Mouse (Mus musculus): ENCODE data around the gene Ppp4r4. TPM values are rescaled to one million over a fixed set of nuclear protein-coding genes. Genes with fewer than 3 reads are reported as not detected.
"Not testable (repeated sequence)": the region's sequence is repeated elsewhere in the genome, so short reads cannot be mapped to it uniquely, and the experiment has no call there.

The Ppp4r4 gene
- polyA plus RNA-seq (2015; fragmentation: Nextera tagmentation; extraction: Ambion mirVana), result 0.89 and 1.1 TPM in 2 replicates

GRCm38 (mm10) chr12:103532020-103532648 lies at the start of gene Ppp4r4:
Gene Ppp4r4, plus strand, starts transcription at chr12:103532283.
- H3K9ac ChIP-seq, result peak within 1 kb of the TSS; percentile 75
- peaks cover 16% of the 10 kb centered on the region for H3K27me3 ChIP-seq
- no peaks in the 10 kb centered on the region for H3K36me3 ChIP-seq
- peak; percentile 97 for ATAC-seq (ENCODE audit: low FRiP score, low read depth)
- H3K4me2 ChIP-seq (replicated peaks), result peak within 1 kb of the TSS; percentile 98
- H3K27ac ChIP-seq, result no peak within 1 kb of the TSS
- H3K4me1 ChIP-seq, result peaks cover 8% of the 10 kb centered on the region; the same call in 1 of the 2 replicates
- peak within 1 kb of the TSS; percentile 69 for H3K4me3 ChIP-seq
- under 1% methylated on average over 57 of the region's 74 CpGs for WGBS
- no peaks in the 10 kb centered on the region for H3K9me3 ChIP-seq

DNA sequence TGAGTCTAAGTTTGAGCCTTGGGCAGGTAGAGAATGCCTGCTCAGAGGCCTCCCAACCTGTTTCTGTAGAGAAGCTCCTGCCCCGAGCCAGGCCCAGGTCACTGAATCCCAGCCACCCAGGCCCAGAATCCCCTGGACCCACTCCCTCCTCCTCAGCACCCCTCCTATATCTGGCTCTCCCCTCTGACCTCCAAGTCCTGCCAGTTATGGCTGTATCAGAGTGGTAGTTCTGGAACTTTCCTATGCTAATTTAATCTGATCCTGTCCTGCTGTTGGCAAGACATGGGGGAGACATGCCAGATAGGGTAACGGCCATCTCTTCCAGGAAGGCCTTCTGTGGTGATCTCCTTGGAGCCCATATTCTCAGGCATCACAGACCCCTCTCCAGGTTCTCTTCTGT lies 49.3 kb upstream of the Ppp4r4 start:
- Histone ChIP-seq H3K4me1 (no peaks in the 10 kb centered on the region), H3K9me3 (no peaks in the 10 kb centered on the region), H3K27ac (no peak overlapping the region), H3K27me3 (no peaks in the 10 kb centered on the region), H3K9ac (no peak overlapping the region), H3K36me3 (no peaks in the 10 kb centered on the region), H3K4me3 (no peak overlapping the region), H3K4me2 (replicated peaks) (no peak overlapping the region)
- WGBS, result 76% methylated on average over 2 of the region's 2 CpGs
- no peak for ATAC-seq (ENCODE audit: low FRiP score, low read depth)

DNA sequence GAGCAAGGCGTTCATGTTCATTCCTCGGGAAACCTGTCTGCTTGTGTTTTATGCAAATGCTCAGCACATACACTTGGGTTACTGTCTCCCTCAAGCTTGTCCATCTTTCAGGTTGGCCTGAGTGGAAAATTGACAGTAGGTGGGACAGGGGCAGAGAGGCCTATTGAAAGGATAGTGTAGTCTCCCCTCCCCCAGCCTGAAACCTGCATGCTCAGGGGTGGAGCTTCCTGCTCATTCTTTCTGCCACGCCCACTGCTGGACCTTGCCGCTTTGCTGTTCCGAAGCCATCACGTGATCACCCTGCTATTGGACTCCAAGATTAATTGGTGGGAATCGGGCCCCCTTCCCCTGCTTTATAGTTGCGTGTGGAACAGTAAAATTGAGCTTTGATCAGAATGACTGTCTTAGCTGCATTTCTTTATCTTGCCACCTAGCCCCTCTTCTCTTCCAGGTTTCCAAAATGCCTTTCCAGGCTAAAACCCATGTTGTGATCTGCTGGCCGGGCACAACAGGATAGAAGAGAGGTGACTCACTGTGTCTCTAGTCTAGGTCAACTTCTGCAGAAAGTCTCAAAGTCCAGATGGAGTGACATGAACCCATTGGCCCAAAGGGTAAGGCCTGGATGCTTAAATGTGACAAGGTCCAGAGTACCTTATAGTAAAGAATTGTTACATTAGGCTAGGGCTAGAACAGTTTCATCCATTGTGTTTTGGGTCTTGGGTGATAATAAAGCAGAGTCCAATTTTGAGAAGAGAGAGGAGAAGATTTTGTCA lies 47.7 kb upstream of the Ppp4r4 start:
- not testable (repeated sequence) for ATAC-seq (ENCODE audit: low FRiP score, low read depth); H3K27me3 ChIP-seq; H3K9ac ChIP-seq; H3K9me3 ChIP-seq; H3K36me3 ChIP-seq; H3K4me1 ChIP-seq; H3K4me2 ChIP-seq (replicated peaks); H3K27ac ChIP-seq; H3K4me3 ChIP-seq
- 62% methylated on average over 9 of the region's 9 CpGs for WGBS

DNA sequence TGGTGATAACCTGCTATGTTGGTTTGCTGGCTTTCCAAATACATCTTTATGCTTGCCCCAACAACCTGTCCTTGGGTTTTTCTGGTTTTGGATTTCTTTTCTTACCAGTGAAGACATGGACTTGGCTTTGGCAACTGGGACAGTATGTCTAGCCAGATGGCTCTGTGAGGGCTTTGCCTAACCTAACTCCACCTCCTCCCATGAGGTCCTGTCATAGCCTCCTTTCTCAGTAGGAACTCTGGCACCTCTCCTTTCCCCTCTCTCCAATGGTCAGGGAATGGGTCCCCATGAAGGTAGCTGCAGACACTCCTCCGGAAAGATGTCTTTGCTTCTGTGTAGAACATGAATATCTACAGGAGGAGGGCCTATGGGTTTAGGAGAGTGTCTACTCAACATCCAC lies 45.4 kb upstream of the Ppp4r4 start:
- H3K4me2 ChIP-seq (replicated peaks), result no peak overlapping the region
- H3K4me1 ChIP-seq, result no peaks in the 10 kb centered on the region
- H3K27ac ChIP-seq, result no peak overlapping the region
- H3K4me3 ChIP-seq, result no peak overlapping the region
- WGBS, result 90% methylated on average over 1 of the region's 1 CpGs
- H3K36me3 ChIP-seq, result no peaks in the 10 kb centered on the region
- no peaks in the 10 kb centered on the region for H3K27me3 ChIP-seq
- ATAC-seq (ENCODE audit: low FRiP score, low read depth), result no peak
- no peaks in the 10 kb centered on the region for H3K9me3 ChIP-seq
- H3K9ac ChIP-seq, result no peak overlapping the region

DNA sequence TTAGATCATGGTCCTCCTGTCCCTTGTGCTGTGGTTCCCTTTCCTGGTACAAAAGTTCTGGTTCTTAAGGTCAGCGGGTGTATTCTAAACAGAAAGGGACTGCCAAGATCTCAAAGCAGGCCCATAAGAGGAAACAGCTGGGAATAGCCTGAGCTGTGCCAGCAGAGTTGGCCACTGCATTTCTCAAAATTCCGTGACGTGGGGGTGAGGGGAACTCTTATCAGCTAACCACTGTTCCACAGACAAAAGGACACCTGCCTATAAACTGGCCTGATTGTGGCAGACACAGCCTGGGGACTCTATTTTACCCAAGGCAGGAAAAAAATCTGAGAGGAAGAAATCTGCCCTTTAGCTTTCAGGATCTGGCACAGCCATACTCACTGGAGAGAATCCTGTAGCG lies 44.8 kb upstream of the Ppp4r4 start:
- H3K36me3 ChIP-seq, result no peaks in the 10 kb centered on the region
- H3K4me1 ChIP-seq, result no peaks in the 10 kb centered on the region
- H3K27ac ChIP-seq, result no peak overlapping the region
- no peaks in the 10 kb centered on the region for H3K9me3 ChIP-seq
- WGBS, result 68% methylated on average over 4 of the region's 4 CpGs
- H3K27me3 ChIP-seq, result no peaks in the 10 kb centered on the region
- H3K9ac ChIP-seq, result no peak overlapping the region
- H3K4me2 ChIP-seq (replicated peaks), result no peak overlapping the region
- no peak overlapping the region for H3K4me3 ChIP-seq
- ATAC-seq (ENCODE audit: low FRiP score, low read depth), result no peak

DNA sequence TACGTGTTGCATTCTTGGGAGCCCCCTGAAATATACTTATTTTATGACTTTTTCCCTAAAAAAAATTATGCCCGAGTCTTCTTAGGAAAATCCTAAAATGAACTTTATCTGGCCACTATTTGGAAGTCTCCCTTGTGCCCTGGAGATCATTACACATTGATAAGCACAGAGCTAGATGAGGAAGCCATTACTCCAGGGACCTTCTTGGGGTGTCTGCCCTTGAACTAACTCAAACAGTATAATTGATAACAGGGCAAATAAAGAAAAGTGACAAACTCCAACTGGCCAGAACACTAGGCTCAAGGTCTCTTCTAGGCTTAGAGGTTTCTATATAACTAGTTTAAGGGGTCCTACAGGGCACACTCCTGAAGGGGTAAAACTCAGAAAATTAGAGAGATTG lies 44.3 kb upstream of the Ppp4r4 start:
- no peaks in the 10 kb centered on the region for H3K36me3 ChIP-seq
- H3K9ac ChIP-seq, result no peak overlapping the region
- no peaks in the 10 kb centered on the region for H3K4me1 ChIP-seq
- H3K27ac ChIP-seq, result no peak overlapping the region
- H3K4me3 ChIP-seq, result no peak overlapping the region
- ATAC-seq (ENCODE audit: low FRiP score, low read depth), result no peak
- 75% methylated on average over 2 of the region's 2 CpGs for WGBS
- H3K9me3 ChIP-seq, result no peaks in the 10 kb centered on the region
- H3K27me3 ChIP-seq, result no peaks in the 10 kb centered on the region
- H3K4me2 ChIP-seq (replicated peaks), result no peak overlapping the region

GRCm38 (mm10) chr12:103491091-103491730 lies 40.9 kb upstream of the Ppp4r4 start:
- Histone ChIP-seq H3K9ac (no peak overlapping the region), H3K9me3 (no peaks in the 10 kb centered on the region), H3K27me3 (no peaks in the 10 kb centered on the region), H3K4me2 (replicated peaks) (no peak overlapping the region), H3K27ac (no peak overlapping the region), H3K4me3 (no peak overlapping the region), H3K36me3 (no peaks in the 10 kb centered on the region), H3K4me1 (no peaks in the 10 kb centered on the region)
- ATAC-seq (ENCODE audit: low FRiP score, low read depth), result no peak
- WGBS, result 67% methylated on average over 3 of the region's 3 CpGs

- WGBS, result 35% methylated on average over 5 of the region's 5 CpGs
- Histone ChIP-seq H3K4me1 (no peaks in the 10 kb centered on the region), H3K27me3 (no peaks in the 10 kb centered on the region), H3K9ac (no peak overlapping the region), H3K36me3 (no peaks in the 10 kb centered on the region), H3K27ac (no peak overlapping the region), H3K4me2 (replicated peaks) (no peak overlapping the region), H3K4me3 (no peak overlapping the region), H3K9me3 (no peaks in the 10 kb centered on the region)
- ATAC-seq (ENCODE audit: low FRiP score, low read depth), result 0 out of 2 replicates have a peak, but pooled peaks have one; percentile 28
These were observed 39.3 kb upstream of the Ppp4r4 start for GRCm38 (mm10) chr12:103492767-103493166.

DNA sequence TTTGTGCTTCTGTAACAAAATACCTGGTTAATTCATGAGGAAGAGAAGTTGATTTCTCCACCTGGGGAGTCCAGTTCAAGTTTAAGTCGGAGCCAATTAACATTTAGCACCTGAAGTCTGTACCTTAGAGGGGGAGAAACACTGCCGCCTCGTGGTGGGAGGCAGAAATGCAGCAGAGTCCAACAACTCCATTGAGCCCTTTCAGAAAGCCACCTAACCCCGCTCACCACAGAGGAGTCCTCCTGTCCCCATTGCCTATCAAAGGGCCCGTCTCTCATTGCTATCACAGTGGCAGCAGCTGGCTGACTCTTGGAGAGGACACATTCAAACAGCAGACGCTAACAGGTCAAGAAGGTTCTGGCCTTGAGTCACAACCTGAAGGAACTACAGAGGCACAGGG lies 37.6 kb upstream of the Ppp4r4 start:
- Histone ChIP-seq H3K4me3 (no peak overlapping the region), H3K27me3 (no peaks in the 10 kb centered on the region), H3K4me2 (replicated peaks) (no peak overlapping the region), H3K9me3 (no peaks in the 10 kb centered on the region), H3K9ac (no peak overlapping the region), H3K27ac (no peak overlapping the region), H3K4me1 (no peaks in the 10 kb centered on the region), H3K36me3 (no peaks in the 10 kb centered on the region)
- WGBS, result 23% methylated on average over 6 of the region's 6 CpGs
- ATAC-seq (ENCODE audit: low FRiP score, low read depth), result no peak

- WGBS, result 80% methylated on average over 5 of the region's 5 CpGs
- Histone ChIP-seq H3K27ac (no peak overlapping the region), H3K9me3 (no peaks in the 10 kb centered on the region), H3K36me3 (no peaks in the 10 kb centered on the region), H3K4me3 (no peak overlapping the region), H3K4me1 (no peaks in the 10 kb centered on the region), H3K27me3 (no peaks in the 10 kb centered on the region), H3K4me2 (replicated peaks) (no peak overlapping the region), H3K9ac (no peak overlapping the region)
- ATAC-seq (ENCODE audit: low FRiP score, low read depth), result no peak
These were observed 33.3 kb upstream of the Ppp4r4 start for GRCm38 (mm10) chr12:103498768-103499167.

DNA sequence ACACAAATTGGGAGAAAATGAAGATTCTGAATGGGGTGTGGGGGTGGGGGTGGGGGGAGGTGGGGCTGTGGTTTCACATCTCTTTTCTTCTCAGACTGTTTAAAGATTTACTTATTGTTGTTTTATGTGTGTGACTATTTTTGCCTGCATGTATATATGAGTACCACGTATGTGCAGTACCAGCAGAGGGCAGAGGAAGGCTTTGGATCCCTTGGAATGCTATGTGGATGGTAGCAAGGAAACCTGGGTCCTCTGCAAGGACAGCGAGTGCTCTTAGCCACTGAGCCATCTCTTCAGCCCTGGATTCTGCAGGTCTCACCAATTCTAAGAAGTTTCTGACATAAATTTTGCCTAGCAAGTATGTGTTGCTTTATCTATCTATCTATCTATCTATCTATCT lies 32.8 kb upstream of the Ppp4r4 start:
- Histone ChIP-seq H3K4me2 (replicated peaks) (no peak overlapping the region), H3K4me1 (no peaks in the 10 kb centered on the region), H3K9me3 (no peaks in the 10 kb centered on the region), H3K36me3 (no peaks in the 10 kb centered on the region), H3K9ac (no peak overlapping the region), H3K27me3 (no peaks in the 10 kb centered on the region), H3K4me3 (no peak overlapping the region), H3K27ac (no peak overlapping the region)
- ATAC-seq (ENCODE audit: low FRiP score, low read depth), result no peak
- 76% methylated on average over 2 of the region's 2 CpGs for WGBS

DNA sequence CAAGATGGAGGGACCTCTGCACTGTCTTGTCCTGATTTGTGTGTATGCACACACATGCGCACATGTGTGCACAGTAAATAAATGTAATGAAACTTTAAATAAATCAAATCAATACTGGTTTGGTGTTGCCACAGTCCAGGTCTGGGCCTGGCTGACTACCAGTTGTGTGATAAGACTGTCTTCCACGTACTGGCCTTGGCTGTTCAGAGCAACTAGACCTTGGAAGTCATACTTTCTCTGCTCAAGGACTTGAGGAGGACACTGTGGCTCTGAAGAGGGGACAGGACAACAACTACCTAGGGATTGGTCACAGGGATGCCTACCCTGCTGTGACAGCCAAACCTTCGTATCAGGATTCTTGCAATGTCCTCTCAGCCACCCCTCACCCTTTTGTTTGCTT lies 28.8 kb upstream of the Ppp4r4 start:
- Histone ChIP-seq H3K4me3 (no peak overlapping the region), H3K4me1 (no peaks in the 10 kb centered on the region), H3K4me2 (replicated peaks) (no peak overlapping the region), H3K9me3 (no peaks in the 10 kb centered on the region), H3K36me3 (no peaks in the 10 kb centered on the region), H3K27me3 (no peaks in the 10 kb centered on the region), H3K9ac (no peak overlapping the region), H3K27ac (no peak overlapping the region)
- no peak for ATAC-seq (ENCODE audit: low FRiP score, low read depth)
- 76% methylated on average over 3 of the region's 3 CpGs for WGBS
